Mouse (Mus musculus) heart, adult 11 months (tissue): ENCODE measurements around the gene Kit.

Source experiments
- DNase-seq: peaks from one replicate; pipeline ENCODE4 v3.0.0; 2022

Gene Kit

GRCm38 (mm10) chr5:75574852-75575566 lies at the start of gene Kit:
Gene Kit (plus strand): TSS chr5:75574916.
- peak; percentile 97 for DNase-seq

- DNase-seq = no peak
Measured at GRCm38 (mm10) chr5:75536156-75536555, 38.6 kb upstream of the Kit start.

GRCm38 (mm10) chr5:75537717-75538116 lies 37.0 kb upstream of the Kit start:
- DNase-seq = no peak

DNA sequence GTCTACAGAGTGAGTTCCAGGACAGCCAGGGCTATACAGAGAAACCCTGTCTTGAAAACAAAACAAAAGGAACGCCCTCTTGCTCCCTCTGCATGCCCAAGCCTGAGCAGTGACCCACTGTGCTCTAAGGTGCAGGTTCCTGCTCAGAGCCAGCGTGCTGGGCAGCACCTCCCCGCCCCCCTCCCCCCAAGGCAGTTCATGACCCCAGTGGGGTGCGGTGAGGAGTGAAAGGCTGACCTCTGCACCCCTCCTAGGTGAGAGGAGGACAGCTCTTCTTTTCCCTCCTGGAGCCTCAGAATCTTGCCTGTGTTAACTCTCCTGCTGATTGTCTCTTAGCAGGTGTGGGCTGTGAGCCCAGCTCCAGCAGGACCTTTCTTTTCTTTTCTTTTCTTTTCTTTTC lies 36.3 kb upstream of the Kit start:
- no peak for DNase-seq

DNA sequence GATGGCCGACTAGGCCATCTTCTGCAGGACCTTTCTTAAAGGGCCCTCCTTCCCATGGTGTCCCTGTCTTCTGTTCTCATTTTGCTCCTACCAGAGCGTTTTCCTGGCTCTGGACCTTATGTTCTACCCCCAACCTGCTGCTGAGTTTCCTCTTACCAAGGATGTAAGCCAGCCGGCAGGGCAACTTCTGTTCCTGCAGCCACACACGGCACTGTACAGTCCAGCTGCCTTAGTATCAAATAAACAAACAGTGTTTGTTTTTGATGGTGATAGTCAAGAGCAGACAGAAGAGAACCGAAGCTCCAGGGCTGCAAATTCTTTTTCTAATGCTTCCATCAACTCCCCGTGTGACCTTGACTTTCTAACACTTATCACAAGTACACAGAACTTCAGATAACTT lies 35.6 kb upstream of the Kit start:
- no peak for DNase-seq

DNA sequence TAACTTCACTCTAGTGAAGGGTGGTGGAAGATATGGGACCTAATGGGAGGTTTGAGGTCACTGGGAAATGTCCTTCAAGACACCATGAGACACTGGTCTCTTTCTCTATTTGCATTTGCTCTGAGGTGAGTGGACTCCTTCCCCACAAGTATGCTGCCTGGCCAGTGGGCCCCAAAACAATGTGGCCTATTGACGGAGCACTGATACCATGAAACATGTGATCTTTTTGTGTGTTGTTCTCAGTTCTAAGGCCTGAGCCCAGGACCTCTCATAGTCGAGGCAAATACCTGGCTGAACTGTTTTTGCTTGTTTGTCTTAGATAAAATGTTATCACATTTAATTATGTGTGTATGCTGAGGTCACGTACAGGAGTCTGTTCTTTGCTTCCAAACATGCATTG lies 31.0 kb upstream of the Kit start:
- DNase-seq = no peak

DNA sequence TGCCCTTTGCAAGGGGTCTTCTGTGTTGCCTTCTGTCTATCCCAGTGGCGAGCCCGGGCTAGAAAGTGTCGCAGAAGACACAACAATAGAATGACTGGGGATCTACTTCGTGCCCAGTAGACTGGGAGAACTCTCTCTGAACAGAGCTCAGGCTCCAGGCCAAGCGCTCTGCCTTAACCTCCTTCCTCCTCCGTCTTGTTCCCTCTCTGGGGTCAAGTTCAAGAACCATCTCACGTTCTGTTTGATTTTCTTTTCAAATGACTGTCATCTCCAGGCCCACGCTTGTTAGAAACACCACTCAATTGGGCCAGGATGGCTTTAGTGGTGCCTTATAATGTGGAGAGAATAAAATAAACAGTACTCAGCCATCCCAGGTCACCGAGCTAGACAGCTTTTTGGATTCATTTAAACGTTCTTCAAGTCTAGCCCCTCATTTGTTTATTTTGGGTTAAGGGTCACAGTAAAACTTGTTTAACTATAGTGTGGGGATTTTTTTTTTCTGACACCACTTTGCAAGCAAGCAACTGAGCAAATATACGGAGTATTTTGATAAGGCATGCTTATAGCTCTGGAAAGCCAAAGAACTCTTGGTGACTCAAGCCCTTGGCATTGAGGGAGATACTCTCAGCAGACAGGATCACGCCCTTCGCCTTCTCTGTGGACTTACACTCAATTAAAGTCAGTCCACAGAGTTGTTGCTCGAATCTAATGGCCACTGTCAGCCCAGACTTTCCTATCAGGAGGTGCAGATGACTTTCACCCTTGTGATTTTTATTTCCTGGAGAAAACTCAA lies 30.0 kb upstream of the Kit start:
- DNase-seq = no peak

DNA sequence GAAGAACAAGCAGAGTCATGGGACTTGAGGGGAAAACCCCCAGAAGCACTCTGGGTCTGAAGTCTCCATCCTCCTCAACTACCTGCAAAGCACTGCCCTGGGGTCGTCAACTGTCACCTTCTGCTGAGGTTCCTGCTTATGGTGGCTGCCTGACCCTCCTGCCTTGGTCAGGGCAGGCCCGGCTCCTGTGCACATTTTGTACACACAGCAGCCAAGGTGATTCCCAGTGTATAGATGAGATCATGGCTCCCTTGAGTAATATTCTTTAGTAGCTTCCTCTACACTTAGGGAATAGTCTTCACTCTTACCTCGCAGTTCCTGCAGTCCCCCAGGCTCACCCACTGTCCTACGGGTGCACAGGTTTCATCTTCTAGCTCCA lies 29.5 kb upstream of the Kit start:
- no peak for DNase-seq

GRCm38 (mm10) chr5:75553021-75553420 lies 21.7 kb upstream of the Kit start:
- DNase-seq = no peak

GRCm38 (mm10) chr5:75557636-75558035 lies 17.1 kb upstream of the Kit start:
- DNase-seq = no peak

- DNase-seq = no peak
Measured at GRCm38 (mm10) chr5:75559291-75559690, 15.4 kb upstream of the Kit start.

- no peak for DNase-seq
Measured at GRCm38 (mm10) chr5:75561231-75561630, 13.5 kb upstream of the Kit start.

GRCm38 (mm10) chr5:75574151-75574851 lies 415 bp upstream of the Kit start:
- no peak for DNase-seq

DNA sequence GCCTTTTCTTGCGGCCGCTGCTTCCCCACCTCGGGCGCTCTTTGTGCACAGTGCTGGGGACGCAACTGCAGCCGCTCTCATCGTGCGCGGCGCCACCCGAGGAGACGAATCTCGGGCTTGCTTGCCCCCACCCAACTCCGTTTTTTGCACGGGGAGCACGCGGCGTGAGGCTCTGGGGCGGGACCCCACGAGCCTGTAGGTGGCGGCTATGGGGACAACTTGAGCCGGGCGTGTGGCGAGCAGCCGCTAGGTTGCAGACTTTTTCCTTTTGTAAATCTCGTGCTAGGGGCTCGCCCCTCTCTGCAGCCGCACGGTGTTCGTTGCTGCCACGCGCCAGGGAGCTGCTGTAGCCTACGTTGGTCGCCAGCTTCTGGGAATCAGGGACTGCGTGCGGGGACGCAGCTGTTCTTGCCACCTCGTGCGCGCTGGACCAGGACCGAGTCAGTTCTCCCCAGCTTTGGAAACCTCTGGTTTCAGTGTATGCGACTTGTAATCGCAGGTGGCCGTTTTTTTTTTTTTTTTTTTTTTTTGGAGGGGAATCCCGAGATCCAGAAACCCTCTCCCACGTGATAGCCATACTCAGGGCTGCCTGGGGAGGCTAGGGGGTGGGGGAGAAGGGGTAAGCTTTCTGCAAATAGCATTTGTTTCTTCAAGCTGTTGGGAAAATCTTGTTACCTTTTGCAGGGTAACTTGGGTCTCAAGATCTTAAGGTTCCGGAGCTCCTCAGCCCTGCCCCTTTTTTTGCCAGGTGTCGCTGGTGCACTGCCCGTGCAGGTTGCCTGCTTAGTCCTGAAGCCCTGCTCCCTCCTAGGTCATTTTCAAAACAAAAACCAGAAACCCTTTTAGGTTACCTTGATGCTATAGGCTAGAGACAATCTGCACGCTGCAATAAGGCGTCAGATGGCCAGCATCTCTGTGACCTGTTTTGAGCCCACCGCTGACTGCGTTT lies 1.1 kb downstream of the Kit start:
- peak; percentile 95 for DNase-seq

- no peak for DNase-seq
Measured at GRCm38 (mm10) chr5:75576741-75577140, 2.0 kb downstream of the Kit start.

GRCm38 (mm10) chr5:75578141-75578540 lies 3.4 kb downstream of the Kit start:
- peak; percentile 90 for DNase-seq

DNA sequence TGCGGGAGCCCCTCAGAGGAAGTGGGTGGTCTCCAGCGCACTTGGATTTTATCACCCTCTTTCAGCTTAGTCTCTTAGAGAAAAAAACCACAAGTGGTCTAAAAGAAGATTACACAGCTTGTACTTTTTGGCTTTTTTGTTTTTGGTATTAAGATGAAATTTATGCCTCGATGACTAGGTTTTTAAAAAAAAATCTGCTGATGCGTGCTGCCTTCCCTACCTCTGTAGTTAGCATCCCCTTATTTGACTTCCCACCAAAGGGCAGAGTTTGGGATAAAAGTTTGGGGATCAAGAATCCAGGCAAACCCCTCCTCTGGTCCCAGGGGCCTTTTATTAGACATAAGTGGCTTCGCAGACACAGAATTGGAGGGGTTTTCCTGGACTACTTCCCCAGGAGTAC lies 4.5 kb downstream of the Kit start:
- no peak for DNase-seq

DNA sequence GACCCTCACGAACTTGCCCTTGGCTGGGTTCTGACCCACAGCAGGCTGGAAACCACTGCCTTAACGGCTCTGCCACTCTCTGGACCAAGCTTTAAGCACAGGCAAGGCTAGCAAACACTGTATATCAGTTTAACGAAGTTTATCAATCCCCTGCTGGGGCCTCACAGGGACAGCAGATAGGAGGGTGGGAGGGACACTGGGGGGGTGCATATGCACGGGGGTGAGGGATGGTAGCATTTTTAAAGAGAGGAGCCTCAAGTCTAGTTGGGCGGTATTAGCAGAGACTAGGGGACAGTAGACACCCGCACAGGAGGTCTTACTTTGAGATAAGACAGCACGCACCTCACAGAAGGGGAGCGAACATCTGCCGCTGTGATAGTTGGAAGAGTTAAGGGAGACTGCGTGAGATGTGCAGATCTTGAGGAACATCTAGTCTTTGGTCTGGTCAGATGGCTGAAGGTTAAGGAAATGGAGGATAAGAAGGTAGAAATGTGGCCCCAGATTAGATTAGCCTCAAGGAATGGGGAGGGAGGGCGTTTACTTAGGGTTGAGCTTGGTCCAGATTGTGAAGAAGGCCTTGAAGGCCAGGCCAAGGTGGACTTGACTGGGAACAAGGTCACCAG lies 5.0 kb downstream of the Kit start:
- no peak for DNase-seq

DNA sequence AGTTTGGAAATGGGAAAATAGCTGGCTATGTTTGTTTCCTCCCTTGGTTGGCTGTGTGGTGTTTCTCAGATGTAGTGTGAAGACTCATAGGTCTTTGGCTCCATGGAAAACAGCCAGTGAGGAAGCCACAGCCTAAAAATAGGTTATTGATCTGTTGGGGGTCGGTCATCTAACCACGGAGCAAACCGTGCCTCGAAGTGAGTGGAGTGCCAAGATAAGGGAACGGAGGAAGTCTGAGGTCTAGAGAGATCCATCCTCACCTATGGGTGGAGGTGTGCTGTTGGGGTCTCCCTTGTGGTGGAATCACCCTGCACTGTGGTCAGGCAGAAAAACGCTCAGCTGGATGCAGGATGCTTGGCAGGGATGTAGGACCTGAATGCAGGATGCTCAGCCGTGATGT lies 7.2 kb downstream of the Kit start:
- no peak for DNase-seq

- no peak for DNase-seq
Measured at GRCm38 (mm10) chr5:75587781-75588180, 13.1 kb downstream of the Kit start.

GRCm38 (mm10) chr5:75589552-75590346 lies 15.0 kb downstream of the Kit start:
- no peak for DNase-seq
